Mouse (Mus musculus): ENCODE measurements around the gene Dpf3.

The Dpf3 gene

GRCm38 (mm10) chr12:83466053-83466452 is 21.5 kb downstream of the Dpf3 start:
- no peak for DNase-seq

DNA sequence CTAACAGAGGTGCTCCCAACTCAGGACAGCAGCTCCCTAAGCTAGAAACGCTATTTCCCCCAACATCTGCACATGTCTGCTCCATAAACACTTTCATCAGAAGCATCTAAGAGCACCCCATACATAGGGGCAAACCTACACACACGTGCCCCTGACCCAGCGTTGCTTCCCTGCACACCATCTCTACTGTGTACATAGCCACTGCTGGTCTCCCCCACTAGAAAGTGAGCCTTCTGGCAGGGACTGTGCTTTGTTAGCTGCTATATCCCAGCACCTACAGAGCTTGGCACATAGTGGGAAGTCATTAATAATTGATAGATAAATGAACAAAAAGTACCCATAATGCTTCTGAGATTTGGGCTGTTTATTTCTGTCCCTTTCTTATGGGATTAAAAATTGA is 27.2 kb downstream of the Dpf3 start:
- DNase-seq: no peak

DNA sequence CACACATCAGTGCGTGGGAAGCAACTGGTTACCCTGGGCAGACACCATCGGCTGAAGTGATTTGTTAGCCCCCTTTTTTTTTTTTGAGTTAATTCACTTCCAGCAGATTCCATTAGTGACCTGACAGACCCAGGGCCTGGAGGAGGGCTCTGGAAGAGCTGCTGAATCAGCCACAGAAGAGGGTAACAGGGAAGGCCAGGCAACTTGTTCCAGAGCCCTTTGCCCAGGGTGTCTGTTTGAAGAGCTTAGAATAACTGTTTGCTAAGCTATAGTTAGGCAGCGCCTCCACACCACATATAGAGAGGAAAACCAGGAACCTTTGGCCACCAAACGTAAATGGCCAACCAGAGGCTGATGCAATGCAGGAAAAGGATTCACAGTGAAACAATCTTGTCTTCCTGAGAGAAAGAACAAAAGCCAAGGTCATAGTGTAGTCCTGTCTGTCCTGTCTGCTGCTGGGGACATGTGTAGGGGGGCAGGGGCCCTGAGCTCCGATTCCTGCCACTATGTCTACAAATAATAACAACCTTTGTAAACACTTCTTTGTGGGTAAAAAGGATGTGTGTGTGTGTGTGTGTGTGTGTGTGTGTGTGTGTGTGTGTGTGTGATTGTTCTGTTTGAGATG is 32.7 kb downstream of the Dpf3 start:
- no peak for DNase-seq

DNA sequence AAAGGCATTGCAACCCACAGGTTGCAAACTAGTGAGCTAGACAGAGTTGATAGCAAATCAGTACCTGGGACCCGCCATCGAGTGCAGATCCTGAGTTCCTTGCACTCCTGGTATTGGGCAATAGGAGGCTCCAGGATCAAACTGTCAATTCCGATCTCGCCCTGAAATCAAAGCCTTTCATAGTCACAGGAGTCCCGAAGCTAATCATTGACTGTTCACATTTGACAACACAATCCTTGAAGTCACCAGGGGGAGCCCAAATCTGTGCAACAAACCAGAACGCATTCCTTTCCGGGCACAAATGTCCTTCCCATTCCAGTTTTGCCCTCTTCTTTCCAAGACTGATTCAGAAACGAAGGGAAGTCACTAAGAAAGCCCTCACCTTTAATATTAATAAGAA is 35.7 kb downstream of the Dpf3 start:
- DNase-seq: no peak

- no peak for DNase-seq
These were observed 37.0 kb downstream of the Dpf3 start for GRCm38 (mm10) chr12:83450471-83450870.

- no peak for DNase-seq
These were observed 38.3 kb downstream of the Dpf3 start for GRCm38 (mm10) chr12:83449202-83449601.

- DNase-seq: no peak
These were observed 41.9 kb downstream of the Dpf3 start for GRCm38 (mm10) chr12:83445587-83445986.

DNA sequence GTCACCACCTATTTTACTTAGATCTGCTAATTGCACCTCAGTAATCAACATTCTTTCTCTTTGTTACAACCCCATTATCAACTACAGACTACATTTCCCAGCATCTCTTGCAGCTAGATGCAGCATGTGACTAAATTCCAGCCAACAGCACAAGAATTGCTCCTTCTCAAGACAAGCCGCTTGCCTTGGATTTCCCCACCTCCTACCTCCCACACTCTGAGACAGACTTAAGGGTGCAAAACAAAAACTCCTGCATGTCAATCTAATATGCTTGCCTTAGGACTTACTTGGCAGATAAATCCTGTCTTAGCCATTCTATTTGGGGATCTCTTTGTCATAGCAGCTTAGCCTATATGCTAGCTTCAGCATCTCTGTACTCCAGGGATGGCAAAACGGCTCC is 43.1 kb downstream of the Dpf3 start:
- no peak for DNase-seq

DNA sequence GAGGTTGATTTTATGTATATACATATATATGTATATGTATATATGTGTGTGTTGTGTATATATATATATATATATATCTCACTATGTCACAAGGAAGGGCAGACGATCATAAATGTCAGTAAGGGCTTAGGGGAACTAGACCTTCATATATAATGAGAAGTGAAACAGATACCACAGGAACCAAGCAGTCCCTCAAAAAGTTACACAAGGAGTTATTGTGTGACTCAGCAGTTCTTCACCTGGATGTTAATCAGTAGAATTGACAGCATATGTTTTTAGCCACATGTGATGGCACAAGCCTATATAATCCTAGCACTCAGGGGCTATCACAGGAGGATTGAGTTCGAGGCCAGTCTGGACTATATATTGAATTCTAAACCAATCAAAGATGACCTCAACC is 49.5 kb downstream of the Dpf3 start:
- no peak for DNase-seq

GRCm38 (mm10) chr12:83433987-83434698 is 53.4 kb downstream of the Dpf3 start:
- no peak for DNase-seq

DNA sequence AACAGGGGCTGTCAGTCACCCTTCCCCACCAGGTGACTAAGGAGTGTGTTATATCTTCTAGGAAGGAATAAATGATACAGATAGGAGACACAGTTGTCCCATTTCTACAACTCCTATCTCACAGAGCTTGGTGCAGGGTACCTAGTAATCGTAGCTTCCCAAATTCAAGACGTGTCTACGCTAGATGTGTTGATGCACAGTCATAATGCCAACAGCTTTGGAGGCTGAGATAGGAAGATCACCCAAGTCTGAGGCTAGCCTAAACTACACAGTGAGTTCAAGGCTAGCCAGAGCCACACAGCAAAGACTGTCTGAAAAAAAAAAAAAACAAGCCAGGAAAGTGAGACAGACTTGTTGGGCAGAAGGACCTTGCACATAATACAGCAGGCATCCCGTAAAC is 54.1 kb downstream of the Dpf3 start:
- DNase-seq: no peak

- DNase-seq: no peak
These were observed 57.3 kb downstream of the Dpf3 start for GRCm38 (mm10) chr12:83430207-83430606.

GRCm38 (mm10) chr12:83428016-83428415 is 59.5 kb downstream of the Dpf3 start:
- DNase-seq: no peak

- DNase-seq: no peak
These were observed 59.9 kb downstream of the Dpf3 start for GRCm38 (mm10) chr12:83427601-83428000.

DNA sequence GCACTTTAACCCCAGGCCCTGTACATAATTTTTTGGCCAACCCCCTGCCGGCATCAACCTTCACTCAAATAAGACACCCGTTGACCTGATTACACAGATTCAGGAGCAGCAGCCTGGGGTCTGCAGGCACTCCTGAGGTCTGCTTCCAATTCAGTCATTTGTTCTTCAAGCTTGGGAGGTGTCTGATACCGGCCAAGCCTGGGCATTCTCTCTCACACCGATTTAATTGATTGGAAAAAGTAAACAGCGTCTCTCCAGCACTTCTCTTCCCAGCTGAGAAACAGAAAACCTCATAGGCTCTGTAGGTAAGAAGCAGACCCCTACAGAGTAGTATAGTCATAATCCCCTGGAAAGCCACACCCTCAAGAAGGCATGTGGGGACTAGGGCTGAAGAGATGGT is 61.2 kb downstream of the Dpf3 start:
- no peak for DNase-seq

GRCm38 (mm10) chr12:83425736-83426135 is 61.8 kb downstream of the Dpf3 start:
- DNase-seq: no peak

DNA sequence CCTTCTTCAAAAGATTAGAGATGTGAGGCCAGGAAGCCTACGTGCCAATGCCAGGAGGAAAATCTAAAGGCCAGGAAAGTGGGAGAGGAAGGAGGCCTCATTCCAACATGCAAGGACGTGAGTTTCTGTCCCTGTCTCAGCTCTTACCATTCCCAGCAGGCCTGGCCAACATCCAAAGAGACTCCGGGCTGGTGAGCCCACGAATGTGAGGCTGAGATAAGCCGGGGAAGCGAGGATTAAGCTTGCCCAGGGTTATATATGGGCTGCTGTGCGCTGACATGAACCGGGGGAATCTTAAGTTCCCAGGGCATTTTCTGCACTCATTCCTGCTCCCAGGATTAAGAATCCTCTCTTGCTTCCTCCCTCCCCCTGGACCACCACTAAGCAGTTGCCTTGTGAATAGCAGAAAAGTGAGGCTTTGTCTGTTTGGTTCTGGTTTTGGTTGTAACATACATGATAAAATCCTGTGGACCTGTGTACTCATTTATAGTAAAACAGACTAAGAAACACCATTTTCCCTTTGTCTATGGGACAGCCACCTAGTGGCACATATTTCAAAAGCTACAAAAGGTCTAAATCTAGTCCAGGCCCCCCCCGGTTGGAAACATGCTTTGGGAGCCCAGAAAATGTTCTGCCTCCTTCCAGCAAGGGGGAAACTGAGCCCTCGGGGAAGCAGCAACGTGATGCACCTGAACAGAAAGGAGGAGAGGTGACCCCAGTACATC is 62.6 kb downstream of the Dpf3 start:
- DNase-seq: no peak

DNA sequence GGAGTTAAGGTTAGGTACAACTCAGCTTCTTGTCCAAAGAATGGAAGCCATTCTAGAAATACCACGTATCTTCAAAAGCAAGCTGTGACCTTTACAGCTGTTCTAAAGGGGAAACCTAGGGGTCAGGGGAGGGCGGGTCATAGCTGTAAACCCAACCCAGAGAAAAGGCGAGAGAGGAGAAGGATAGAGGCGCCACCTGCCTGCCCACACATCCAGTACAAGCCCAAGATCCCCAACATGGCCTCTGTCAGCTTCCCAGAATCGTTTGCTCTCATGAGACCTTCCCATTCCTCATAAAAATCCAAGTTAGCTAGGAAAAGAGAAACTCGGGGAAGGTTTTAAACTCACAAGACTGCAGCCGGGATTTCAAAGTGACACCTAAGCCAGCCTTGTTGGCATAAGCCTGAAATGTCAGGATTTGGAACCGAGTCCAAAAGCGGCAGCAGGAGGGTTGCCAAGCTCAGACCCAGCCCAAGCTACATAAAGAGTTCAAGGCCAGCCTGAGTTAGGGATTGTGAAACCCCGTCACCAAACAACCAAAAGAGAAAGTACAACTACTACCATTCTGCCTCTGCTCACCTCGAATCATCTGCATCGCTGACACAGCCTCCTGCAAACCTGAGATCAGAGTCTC is 63.3 kb downstream of the Dpf3 start:
- no peak for DNase-seq

DNA sequence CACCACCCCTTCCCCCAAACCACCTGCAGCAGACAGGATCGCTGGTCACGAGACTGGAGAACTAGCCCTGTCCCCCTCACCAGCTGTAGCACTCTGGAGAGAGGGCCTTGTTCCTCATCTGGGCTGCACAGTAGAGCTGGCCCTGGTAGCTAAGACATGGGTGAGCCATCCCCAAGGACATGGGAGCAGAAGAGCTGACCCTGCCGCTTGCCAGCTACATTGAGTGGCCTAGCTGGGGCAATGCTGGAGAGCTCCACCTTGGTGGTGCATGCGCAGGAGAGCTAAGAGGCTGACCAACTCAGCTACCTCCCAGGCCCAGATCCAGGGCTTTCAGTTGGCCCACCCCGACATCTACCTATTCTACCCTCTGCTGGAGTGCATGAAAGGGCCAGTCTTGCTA is 67.2 kb downstream of the Dpf3 start:
- no peak for DNase-seq

DNA sequence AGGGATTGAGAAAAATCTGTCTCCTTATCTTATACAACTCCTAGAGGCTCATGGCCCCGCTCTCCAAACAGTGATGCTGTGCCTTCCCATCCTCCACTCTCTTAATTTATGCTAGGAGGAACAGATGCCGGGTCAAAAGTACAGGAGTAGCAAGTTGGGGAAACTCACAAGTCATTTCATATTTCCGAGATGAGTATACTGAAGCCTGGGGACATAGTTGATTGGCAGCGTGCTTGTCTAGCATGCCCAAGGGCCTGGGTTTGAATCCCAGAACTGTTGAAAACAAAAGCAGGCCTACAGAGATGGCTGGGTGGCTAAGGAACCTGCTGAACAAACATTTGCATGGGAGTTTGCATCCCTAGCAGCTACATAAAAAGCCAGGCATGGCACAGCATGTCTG is 72.3 kb downstream of the Dpf3 start:
- DNase-seq: no peak

- DNase-seq: no peak
These were observed 73.8 kb downstream of the Dpf3 start for GRCm38 (mm10) chr12:83413684-83414083.

DNA sequence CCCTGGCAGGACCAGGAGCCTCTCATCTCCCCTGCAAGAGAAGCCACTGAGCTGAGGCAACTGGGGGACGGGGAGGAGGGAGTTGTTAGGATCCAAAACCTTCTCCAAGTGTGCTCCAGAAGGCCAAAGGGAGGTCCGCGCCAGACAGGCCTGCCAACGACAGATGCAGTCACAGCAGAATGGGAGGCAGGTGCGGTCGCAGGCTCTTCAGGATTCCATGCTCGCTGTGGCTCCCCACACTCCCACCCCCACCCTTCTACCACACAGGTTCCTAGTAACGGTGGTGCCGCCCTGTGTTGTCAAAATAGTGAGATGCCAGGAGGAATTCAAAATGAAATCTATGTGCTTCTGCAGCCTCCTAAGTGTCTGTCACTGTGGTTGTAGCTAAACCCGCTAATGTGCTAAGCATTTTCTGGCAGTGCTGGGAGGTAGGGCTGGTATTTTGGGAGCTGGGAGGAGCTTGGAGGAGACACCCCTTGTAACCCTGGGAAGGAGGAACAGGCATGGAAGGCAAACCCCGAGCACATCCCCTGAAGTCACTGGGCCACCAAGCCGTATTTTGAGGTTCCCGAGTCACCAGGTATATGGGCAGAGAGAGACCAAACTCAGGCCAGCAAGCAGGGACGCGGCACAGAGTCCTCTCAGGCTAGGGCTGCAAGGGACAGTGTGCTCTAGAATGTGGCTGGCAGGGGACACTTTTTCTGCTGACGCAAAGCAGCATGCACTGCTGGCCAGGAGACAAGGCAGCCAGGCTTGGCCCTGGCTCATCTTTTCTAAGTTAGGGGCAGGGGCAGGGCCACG is 75.6 kb downstream of the Dpf3 start:
- no peak for DNase-seq

DNA sequence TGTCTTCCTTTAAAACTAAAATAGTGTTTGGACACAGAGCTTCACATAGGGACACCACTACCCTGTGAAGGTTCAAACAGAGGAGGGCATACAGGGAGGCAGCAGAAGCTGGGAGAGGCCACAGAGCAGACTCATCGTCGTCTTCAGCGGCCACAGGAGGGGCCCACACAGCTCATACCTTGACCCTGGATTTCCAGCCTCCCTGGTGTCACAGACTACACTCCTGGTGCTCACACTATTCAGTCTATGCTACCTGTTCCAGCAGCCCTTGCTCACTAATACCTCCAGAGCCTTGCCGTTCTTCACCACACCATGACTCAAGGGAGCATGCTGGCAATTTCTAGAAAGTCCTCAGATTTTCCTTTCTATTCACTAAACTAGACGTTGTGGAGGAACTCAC is 76.5 kb downstream of the Dpf3 start:
- DNase-seq: no peak
